Mouse (Mus musculus) myocyte (in vitro differentiated cells): ENCODE results near the gene Limch1. TPM values are rescaled to one million over a fixed set of nuclear protein-coding genes. Genes with fewer than 3 reads are reported as not detected.

Experiments
- H3K27me3 ChIP-seq: one replicate; pipeline ENCODE4 v1.6.1; 2011; ENCODE audit not compliant: control insufficient read depth, insufficient read depth, insufficient read length
- H3K36me3 ChIP-seq: one replicate; pipeline ENCODE4 v1.6.1; 2011; ENCODE audit not compliant: control insufficient read depth, insufficient read depth
- H3K4me2 ChIP-seq: one replicate; pipeline ENCODE4 v1.6.1; 2011; ENCODE audit warnings: low read depth, control low read depth
- H3K4me3 ChIP-seq: one replicate; pipeline ENCODE4 v1.5.1; 2011; ENCODE audit warnings: mild to moderate bottlenecking, control low read depth, moderate library complexity
- H3K79me2 ChIP-seq: one replicate; pipeline ENCODE4 v1.6.1; 2011; ENCODE audit not compliant: control insufficient read depth, insufficient read depth
- H3ac ChIP-seq: one replicate; pipeline ENCODE4 v1.6.1; 2011; ENCODE audit not compliant: control insufficient read depth, insufficient read length
- CEBPB ChIP-seq: IDR thresholded peaks from 2 replicates; pipeline ENCODE4 v1.6.1; 2011; ENCODE audit warnings: mild to moderate bottlenecking, moderate library complexity; ENCODE audit not compliant: poor library complexity, insufficient read depth, severe bottlenecking
- E2F4 ChIP-seq: IDR thresholded peaks from one replicate; pipeline ENCODE4 v1.6.1; 2011; ENCODE audit warnings: mild to moderate bottlenecking, control low read depth, moderate library complexity; ENCODE audit not compliant: insufficient read depth
- MAX ChIP-seq: IDR thresholded peaks from one replicate; pipeline ENCODE4 v1.6.1; 2011; ENCODE audit warnings: low read depth, mild to moderate bottlenecking, control low read depth
- MYOD1 ChIP-seq, 3 experiments: IDR thresholded peaks; one replicate each; pipeline ENCODE4 v1.6.1; 2011; ENCODE audit warnings: control low read depth in 2 of 3, low read depth in 2 of 3, mild to moderate bottlenecking in 2 of 3, moderate library complexity in 1 of 3; ENCODE audit not compliant: insufficient read length in 2 of 3, control insufficient read depth in 1 of 3
- MYOG ChIP-seq, 3 experiments: IDR thresholded peaks; one replicate each; pipeline ENCODE4 v1.6.1; 2011; ENCODE audit warnings: control low read depth in 2 of 3, low read depth in 2 of 3, mild to moderate bottlenecking in 2 of 3; ENCODE audit not compliant: insufficient read length in 2 of 3, control insufficient read depth in 1 of 3, insufficient read depth in 1 of 3
- POLR2A ChIP-seq: IDR thresholded peaks from one replicate; pipeline ENCODE4 v1.6.1; 2011; ENCODE audit warnings: low read depth, mild to moderate bottlenecking, control low read depth, moderate library complexity; ENCODE audit not compliant: insufficient read length
- POLR2AphosphoS2 ChIP-seq: IDR thresholded peaks from one replicate; pipeline ENCODE4 v1.6.1; 2011; ENCODE audit warnings: low read depth, control low read depth; ENCODE audit not compliant: insufficient read length
- REST ChIP-seq: IDR thresholded peaks from one replicate; pipeline ENCODE4 v1.6.1; 2011; ENCODE audit warnings: mild to moderate bottlenecking, control low read depth, moderate library complexity; ENCODE audit not compliant: insufficient read depth, insufficient read length
- SRF ChIP-seq: IDR thresholded peaks from one replicate; pipeline ENCODE4 v1.6.1; 2011; ENCODE audit warnings: low read depth; ENCODE audit not compliant: control insufficient read depth, insufficient read length
- TCF12 ChIP-seq: IDR thresholded peaks from one replicate; pipeline ENCODE4 v1.6.1; 2011; ENCODE audit warnings: mild to moderate bottlenecking, control low read depth; ENCODE audit not compliant: poor library complexity, insufficient read depth, severe bottlenecking
- TCF3 ChIP-seq: IDR thresholded peaks from one replicate; pipeline ENCODE4 v1.6.1; 2011; ENCODE audit warnings: low read depth, control low read depth; ENCODE audit not compliant: insufficient read length
- USF1 ChIP-seq: IDR thresholded peaks from one replicate; pipeline ENCODE4 v1.6.1; 2011; ENCODE audit warnings: low read depth, mild to moderate bottlenecking, control low read depth, moderate library complexity
- polyA plus RNA-seq: library from polyadenylated mRNA; unstranded; fragments of >200 nt; fragmentation: generic; extraction: Trizol; gene quantifications from one replicate; pipeline ENCODE4 v1.2.1, GENCODE M21; 2012; ENCODE audit warnings: missing spikeins

Gene Limch1
- polyA plus RNA-seq, 1 experiment, result 0.79 TPM

- Histone ChIP-seq H3K4me3 (no peak overlapping the region), H3ac (no peak overlapping the region), H3K4me2 (no peak overlapping the region), H3K36me3 (no peaks in the 10 kb centered on the region), H3K79me2 (no peaks in the 10 kb centered on the region), H3K27me3 (no peaks in the 10 kb centered on the region)
- TF ChIP-seq POLR2AphosphoS2 (no peak), E2F4 (no peak), CEBPB (no peak)
Observed at GRCm38 (mm10) chr5:66739376-66739775, 6.3 kb upstream of the Limch1 start.

- Histone ChIP-seq H3K79me2 (no peaks in the 10 kb centered on the region), H3K4me3 (no peak overlapping the region), H3K4me2 (no peak overlapping the region), H3ac (no peak overlapping the region), H3K36me3 (no peaks in the 10 kb centered on the region), H3K27me3 (peaks cover 13% of the 10 kb centered on the region)
- TF ChIP-seq POLR2AphosphoS2, result no peak
- no peak for TF ChIP-seq POLR2A
- no peak for TF ChIP-seq TCF3
Observed at GRCm38 (mm10) chr5:66745996-66746681, 512 bp downstream of the Limch1 start.

GRCm38 (mm10) chr5:66746761-66747160 lies 1.1 kb downstream of the Limch1 start:
- Histone ChIP-seq H3K4me3 (no peak overlapping the region), H3K36me3 (no peaks in the 10 kb centered on the region), H3ac (no peak overlapping the region), H3K79me2 (no peaks in the 10 kb centered on the region), H3K27me3 (peaks cover 13% of the 10 kb centered on the region), H3K4me2 (no peak overlapping the region)
- TF ChIP-seq MAX, result no peak
- no peak for TF ChIP-seq MYOD1 (IDR thresholded peaks at IDR 0.05; ENCODE audit: control insufficient read depth in 1 of 3, insufficient read length in 2 of 3, low read depth in 2 of 3)
- TF ChIP-seq E2F4, result no peak

GRCm38 (mm10) chr5:66747761-66748430 lies 2.3 kb downstream of the Limch1 start:
- no peak overlapping the region for H3K4me3 ChIP-seq

GRCm38 (mm10) chr5:66748448-66749115 lies 3.0 kb downstream of the Limch1 start:
- TF ChIP-seq POLR2AphosphoS2 (no peak), USF1 (no peak), REST (no peak), SRF (no peak), CEBPB (no peak), TCF3 (no peak), MAX (no peak), MYOD1 (IDR thresholded peaks at IDR 0.05; ENCODE audit: control insufficient read depth in 1 of 3, insufficient read length in 2 of 3, low read depth in 2 of 3) (no peak), POLR2A (no peak), TCF12 (no peak), E2F4 (no peak), MYOG (IDR thresholded peaks at IDR 0.05; ENCODE audit: control insufficient read depth in 1 of 3, insufficient read depth in 1 of 3, insufficient read length in 2 of 3, low read depth in 2 of 3) (no peak)
- Histone ChIP-seq H3K4me2 (no peak overlapping the region), H3K79me2 (no peaks in the 10 kb centered on the region), H3K27me3 (peaks cover 13% of the 10 kb centered on the region), H3K36me3 (no peaks in the 10 kb centered on the region), H3ac (no peak overlapping the region), H3K4me3 (no peak overlapping the region)

More at GRCm38 (mm10) chr5:66747761-66748430, 2.3 kb downstream of the Limch1 start:
- Histone ChIP-seq H3K4me2 (no peak overlapping the region), H3K27me3 (peaks cover 13% of the 10 kb centered on the region), H3K36me3 (no peaks in the 10 kb centered on the region), H3ac (no peak overlapping the region), H3K79me2 (no peaks in the 10 kb centered on the region)
- TF ChIP-seq CEBPB (no peak), MAX (no peak), REST (no peak), TCF3 (no peak), MYOG (IDR thresholded peaks at IDR 0.05; ENCODE audit: control insufficient read depth in 1 of 3, insufficient read depth in 1 of 3, insufficient read length in 2 of 3, low read depth in 2 of 3) (no peak), POLR2AphosphoS2 (no peak), SRF (no peak), USF1 (no peak), POLR2A (no peak), MYOD1 (IDR thresholded peaks at IDR 0.05; ENCODE audit: control insufficient read depth in 1 of 3, insufficient read length in 2 of 3, low read depth in 2 of 3) (no peak), TCF12 (no peak), E2F4 (no peak)
